Mouse (Mus musculus) ES-CJ7 (cell line): Measurements from ENCODE around the gene Glod4.

ENCODE experiments used
- DNase-seq: peaks from one replicate; pipeline ENCODE4 v3.0.0; 2011; ENCODE audit warnings: low read depth, low spot score

Glod4 gene

GRCm38 (mm10) chr11:76148055-76149008 lies 95.2 kb downstream of the Glod4 start:
- DNase-seq = no peak

DNA sequence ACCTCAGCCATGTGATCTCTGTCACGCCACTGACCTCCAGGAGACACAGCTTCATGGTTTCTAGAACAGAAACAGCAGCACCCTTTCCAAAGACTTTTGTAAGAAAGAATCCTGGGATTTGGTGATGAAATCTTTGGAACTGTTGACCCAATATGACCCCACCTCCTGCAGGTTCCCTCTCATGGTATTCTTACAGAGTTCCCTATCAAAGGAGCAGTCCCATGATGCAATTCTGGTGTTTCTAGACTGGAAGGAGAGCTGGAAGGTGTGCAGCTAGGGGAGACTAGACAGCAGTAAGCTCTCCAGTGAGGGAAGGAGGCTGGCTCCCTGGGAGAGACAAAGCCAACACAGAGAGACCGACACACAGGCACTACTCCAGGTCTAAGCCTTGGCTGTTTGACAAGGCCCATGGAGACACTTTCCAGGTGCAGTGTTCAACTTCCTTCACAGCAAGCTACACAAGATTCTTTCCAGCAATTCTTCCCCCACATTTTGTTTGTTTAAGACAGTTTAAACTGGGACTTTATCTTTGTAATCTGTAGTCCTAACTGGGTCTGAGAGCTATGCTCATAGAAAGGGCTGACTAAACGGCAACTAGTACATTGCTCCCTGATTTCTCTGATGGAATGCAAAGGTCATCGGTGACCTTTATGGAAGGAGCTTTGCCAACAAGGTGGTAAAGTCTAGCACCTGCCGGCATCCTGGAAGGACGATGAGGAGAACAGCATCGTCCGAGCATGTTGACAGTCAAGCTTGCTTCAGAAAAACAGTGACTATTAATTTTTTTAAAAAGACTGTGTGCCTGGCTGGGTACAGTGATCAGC lies 97.1 kb downstream of the Glod4 start:
- DNase-seq = no peak

GRCm38 (mm10) chr11:76145169-76145568 lies 98.4 kb downstream of the Glod4 start:
- no peak for DNase-seq

DNA sequence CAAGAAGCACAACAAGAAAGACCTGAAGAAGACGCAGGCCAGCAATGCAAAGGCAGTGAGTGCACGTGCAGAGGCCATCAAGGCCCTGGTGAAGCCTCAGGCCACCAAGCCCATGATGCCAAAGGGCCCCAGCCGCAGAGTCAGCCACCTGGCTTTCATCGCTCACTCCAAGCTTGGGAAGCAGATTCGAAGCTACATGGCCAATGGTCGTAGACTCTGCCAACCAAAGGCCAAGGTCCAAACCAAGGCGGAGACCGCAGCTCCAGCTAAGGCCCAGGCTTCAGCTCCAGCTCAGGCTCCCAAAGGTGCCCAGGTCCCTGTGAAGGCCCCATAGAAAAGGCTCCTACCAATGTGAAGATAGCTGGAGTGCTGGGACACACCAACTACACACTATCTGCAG lies 99.1 kb downstream of the Glod4 start:
- DNase-seq = no peak

- no peak for DNase-seq
Measured at GRCm38 (mm10) chr11:76137996-76138395, 105.5 kb downstream of the Glod4 start.

GRCm38 (mm10) chr11:76135641-76136437 lies 107.7 kb downstream of the Glod4 start:
- no peak for DNase-seq

- DNase-seq = no peak
Measured at GRCm38 (mm10) chr11:76130859-76131258, 112.7 kb downstream of the Glod4 start.

DNA sequence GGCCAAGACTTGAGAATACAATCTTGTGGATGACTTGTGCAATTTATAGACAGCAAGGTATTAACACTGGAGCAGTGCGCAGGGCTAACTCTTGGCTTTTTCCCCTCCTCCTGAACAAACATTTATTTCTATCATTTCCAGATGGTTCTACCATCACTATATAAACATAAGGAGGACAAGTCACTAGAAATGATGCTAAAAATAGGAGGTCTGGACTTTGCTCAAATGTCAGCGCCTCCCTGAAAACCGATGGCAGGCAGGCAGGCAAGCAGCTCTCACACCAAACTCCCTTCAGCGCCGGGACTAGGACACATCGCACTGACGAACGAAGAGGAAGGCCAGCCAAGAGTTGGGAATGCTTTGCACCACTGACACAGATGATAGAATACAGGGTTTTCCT lies 118.1 kb downstream of the Glod4 start:
- no peak for DNase-seq

- DNase-seq = no peak
Measured at GRCm38 (mm10) chr11:76123517-76123916, 120.0 kb downstream of the Glod4 start.

GRCm38 (mm10) chr11:76122571-76122970 lies 121.0 kb downstream of the Glod4 start:
- DNase-seq = no peak

DNA sequence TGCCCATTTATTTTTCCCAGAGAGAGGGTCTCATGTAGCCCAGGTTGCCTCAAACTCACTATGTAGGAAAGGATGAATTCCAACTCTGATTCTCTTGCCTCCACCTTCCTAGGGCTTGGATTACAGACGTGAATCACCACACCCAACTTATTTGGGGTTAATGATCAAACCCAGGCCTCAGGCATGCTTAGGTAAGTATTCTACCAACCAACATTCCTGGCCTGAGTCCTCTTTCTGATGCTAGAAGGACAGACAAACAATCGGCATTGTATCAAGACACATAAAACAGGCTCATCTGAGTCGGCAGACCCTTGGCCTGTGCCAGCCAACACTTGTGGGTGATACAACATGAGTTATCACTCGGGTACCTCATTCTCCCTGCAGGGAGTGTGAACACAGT lies 122.4 kb downstream of the Glod4 start:
- no peak for DNase-seq

DNA sequence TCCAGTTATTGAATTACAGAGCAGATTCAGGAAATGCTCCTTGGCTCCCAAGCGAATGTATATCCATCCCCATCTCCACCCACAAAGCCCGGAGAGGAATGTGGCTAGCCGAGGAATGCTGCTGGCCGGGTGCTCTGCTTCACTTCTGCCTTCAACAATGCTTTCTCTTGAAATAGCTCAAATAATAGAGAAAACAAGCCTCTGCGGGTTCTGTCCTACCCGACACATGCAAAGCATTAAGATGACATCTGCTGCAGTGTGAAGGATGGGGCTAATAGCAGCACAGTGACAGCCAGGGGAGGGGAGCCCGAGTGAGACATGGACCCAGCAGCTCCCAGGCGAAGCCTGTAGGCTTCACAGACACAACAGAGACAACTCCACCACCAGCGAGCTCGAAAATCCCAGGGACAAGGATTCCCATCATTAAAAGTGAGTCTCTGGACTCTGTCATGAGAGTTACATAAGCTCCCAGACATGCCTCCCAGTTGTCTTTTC lies 123.1 kb downstream of the Glod4 start:
- no peak for DNase-seq

GRCm38 (mm10) chr11:76110416-76110815 lies 133.1 kb downstream of the Glod4 start:
- DNase-seq = no peak

- no peak for DNase-seq
Measured at GRCm38 (mm10) chr11:76106551-76107496, 136.7 kb downstream of the Glod4 start.

DNA sequence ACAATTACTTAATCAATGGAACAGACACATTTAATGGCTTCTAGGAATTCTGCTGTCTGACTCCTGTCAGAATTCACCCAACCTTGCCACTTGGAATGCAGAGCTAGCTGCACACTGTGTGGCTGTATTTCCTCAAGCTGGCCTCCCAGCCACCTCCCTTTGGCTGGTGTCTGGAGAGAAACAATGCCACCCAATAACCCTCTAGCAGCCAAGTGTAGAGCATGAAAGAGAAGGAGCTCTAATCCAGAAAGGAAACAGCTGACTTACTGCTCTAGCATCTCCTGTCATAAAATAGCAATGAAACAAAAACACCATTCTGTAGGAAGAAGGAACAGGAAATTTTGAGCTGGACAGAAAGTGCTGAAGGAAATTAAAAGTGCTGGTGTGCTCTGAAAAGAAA lies 142.4 kb downstream of the Glod4 start:
- no peak for DNase-seq

DNA sequence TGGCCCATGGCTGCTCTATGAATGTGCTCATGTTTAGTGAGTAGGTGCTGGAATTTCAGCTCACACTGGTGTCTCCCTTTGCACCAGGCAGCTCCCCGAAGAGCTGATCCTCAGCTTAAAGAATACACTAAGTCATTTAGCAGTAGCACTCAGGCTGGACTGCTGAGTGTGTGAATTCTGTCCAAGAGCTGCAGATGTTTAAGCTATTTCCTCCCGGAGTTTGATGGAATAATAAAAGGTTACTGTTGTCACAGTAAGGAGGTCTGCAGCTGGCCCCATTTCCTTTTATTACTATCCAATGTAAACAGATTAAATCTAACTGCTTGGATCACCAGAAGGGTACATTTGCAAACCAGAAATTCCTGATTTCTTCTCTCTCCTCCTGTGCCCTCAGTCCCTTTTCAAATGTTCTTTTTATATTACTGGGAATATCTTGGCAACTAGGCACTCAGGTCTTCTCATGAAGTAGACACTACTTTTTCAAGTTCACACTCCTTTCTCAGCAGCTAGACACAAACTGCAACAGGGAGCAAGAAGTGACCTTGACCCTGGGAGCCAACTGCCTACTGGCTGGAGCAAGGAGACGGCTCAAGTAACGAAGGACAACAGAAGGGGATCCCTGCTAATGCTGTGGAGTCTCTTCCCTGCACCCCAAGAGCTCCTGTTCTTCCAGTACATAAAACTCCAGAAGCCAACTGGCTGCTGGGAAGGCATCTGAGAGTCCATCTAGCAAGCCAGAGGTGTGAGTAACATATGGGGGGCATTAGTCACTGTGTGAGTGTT lies 144.1 kb downstream of the Glod4 start:
- no peak for DNase-seq

- peak; percentile 8 for DNase-seq
Measured at GRCm38 (mm10) chr11:76093610-76094009, 149.9 kb downstream of the Glod4 start.

GRCm38 (mm10) chr11:76089776-76090175 lies 153.7 kb downstream of the Glod4 start:
- DNase-seq = no peak

GRCm38 (mm10) chr11:76088506-76088905 lies 155.0 kb downstream of the Glod4 start:
- DNase-seq = no peak
